Comparison of ENCODE assay signal across 16 mouse cellular contexts in genomic region chr9:117379448-117379983, GRCm38 (mm10).
A peak's percentile ranks its signal among the peaks of the same experiment; 100 is the strongest.
DNase-seq lines count a peak whose midpoint lies in the region; ATAC-seq and TF ChIP-seq lines count a peak whose summit lies in the region.
"Had no signal": no experiment of that assay in that cellular context is flagged by ENCODE, and none has a peak within 500 bp of the region (broad histone marks: within the 10 kb centered on the region; RNA-seq: fewer than 3 reads in every experiment).

No protein-coding gene starts in this region.

- no peak for ATAC-seq in limb, embryonic 11.5 days (ENCODE audit: insufficient number of reproducible peaks, low FRiP score, low TSS enrichment, low read depth)
- no peak for ATAC-seq in cerebellum, adult (ENCODE audit: insufficient number of reproducible peaks, low FRiP score, low TSS enrichment)
- ATAC-seq: CD4-positive, CD25-positive, alpha-beta regulatory T cell, adult 4 months; hindbrain, postnatal 0 days; lung, postnatal 0 days had no signal

- H3K27me3 ChIP-seq in embryonic facial prominence, embryonic 10.5 days (replicated peaks; ENCODE audit: low read depth, poor library complexity, severe bottlenecking), result 0 out of 2 replicates have a peak, but pooled peaks cover 5% of the 10 kb centered on the region
- no peaks in the 10 kb centered on the region for H3K27me3 ChIP-seq in limb, embryonic 11.5 days (ENCODE audit: control insufficient read depth, insufficient read depth, low read length)
- H3K27me3 ChIP-seq: megakaryocyte, embryonic 14.5 days had no signal

- H3K4me3 ChIP-seq in embryonic facial prominence, embryonic 10.5 days, result no peak overlapping the region
- H3K4me3 ChIP-seq in limb, embryonic 11.5 days (ENCODE audit: low read depth, low read length), result no peak overlapping the region
- no peak overlapping the region for H3K4me3 ChIP-seq in lung, adult 2 months (replicated peaks; ENCODE audit: extremely low read depth, low read depth, low read length)
- H3K4me3 ChIP-seq: heart, embryonic 10.5 days; left cerebral cortex, adult 2 months; megakaryocyte, embryonic 14.5 days had no signal

- WGBS in embryonic facial prominence, embryonic 10.5 days, result 48% methylated on average over 16 of the region's 16 CpGs
- 55% methylated on average over 16 of the region's 16 CpGs for WGBS in limb, embryonic 11.5 days
- 72% methylated on average over 16 of the region's 16 CpGs for WGBS in lung, adult 2 months

- H3K9me3 ChIP-seq in embryonic facial prominence, embryonic 10.5 days, result no peaks in the 10 kb centered on the region
- H3K9me3 ChIP-seq in limb, embryonic 11.5 days (ENCODE audit: control insufficient read depth, low read length), result no peaks in the 10 kb centered on the region
- H3K9me3 ChIP-seq: heart, embryonic 10.5 days had no signal

- H3K36me3 ChIP-seq in embryonic facial prominence, embryonic 10.5 days (replicated peaks), result no peaks in the 10 kb centered on the region
- H3K36me3 ChIP-seq in limb, embryonic 11.5 days (ENCODE audit: control insufficient read depth, insufficient read depth, low read length), result no peaks in the 10 kb centered on the region
- H3K36me3 ChIP-seq: heart, embryonic 10.5 days had no signal

- DNase-seq in ZHBTc4 (ENCODE audit: low read depth, low spot score), result peak; percentile 23
- DNase-seq in embryonic facial prominence, embryonic 10.5 days (ENCODE audit: low spot score), result peak; percentile 50
- peak; percentile 76 for DNase-seq in kidney, adult 9 months
- DNase-seq in limb, embryonic 11.5 days (ENCODE audit: low spot score), result peak; percentile 32
- no peak for DNase-seq in lung, adult 2 months
- DNase-seq in neural tube, embryonic 10.5 days (ENCODE audit: extremely low spot score, low spot score), result no peak
- DNase-seq: cerebellum, adult 18-20 months; heart, postnatal 36 days had no signal

- no peak overlapping the region for H3K9ac ChIP-seq in limb, embryonic 11.5 days (ENCODE audit: low read length)

- H3K27ac ChIP-seq in embryonic facial prominence, embryonic 10.5 days (replicated peaks), result peak overlapping the region; percentile 61; the same call in 1 of the 2 replicates
- H3K27ac ChIP-seq in limb, embryonic 11.5 days (replicated peaks; ENCODE audit: low read depth, low read length), result peak overlapping the region; percentile 53; the same call in 1 of the 2 replicates
- H3K27ac ChIP-seq: heart, embryonic 10.5 days; hindbrain, postnatal 0 days; left cerebral cortex, adult 2 months had no signal

- peaks cover 38% of the 10 kb centered on the region for H3K4me1 ChIP-seq in embryonic facial prominence, embryonic 10.5 days
- H3K4me1 ChIP-seq in limb, embryonic 11.5 days (ENCODE audit: control insufficient read depth, insufficient read depth, low read length), result peaks cover 6% of the 10 kb centered on the region; the same call in 1 of the 2 replicates
- H3K4me1 ChIP-seq in lung, adult 2 months (ENCODE audit: control insufficient read depth, insufficient read depth, low read length), result no peaks in the 10 kb centered on the region
- H3K4me1 ChIP-seq: megakaryocyte, embryonic 14.5 days had no signal

- TF ChIP-seq CTCF in lung, adult 2 months (IDR thresholded peaks at IDR 0.05; ENCODE audit: insufficient read depth, low read length), result no peak

- H3K4me2 ChIP-seq in limb, embryonic 11.5 days (ENCODE audit: low read depth, severe bottlenecking), result no peak overlapping the region
- H3K4me2 ChIP-seq: liver, embryonic 11.5 days had no signal

- no peak for TF ChIP-seq POLR2A in lung, adult 2 months (IDR thresholded peaks at IDR 0.05; ENCODE audit: borderline replicate concordance, extremely low read depth, low read depth, low read length)

Comparison
In these comparisons a context has a peak if more than half of its experiments do, and no peak if none do; other contexts are left out.
1. DNase-seq: peak in ZHBTc4 (single experiment), embryonic facial prominence, embryonic 10.5 days (single experiment), kidney, adult 9 months (single experiment) and limb, embryonic 11.5 days (single experiment); none in lung, adult 2 months (single experiment) and neural tube, embryonic 10.5 days (single experiment).